Mouse (Mus musculus) kidney, postnatal 14 days (tissue): ENCODE measurements at regions not wholly inside any gene's neighbourhood (a gene's known extent, or its start where the extent isn't known, plus 50 kb on each side); places are given as distances from the start of the nearest gene placed in this dataset.
"Not testable (repeated sequence)": the region's sequence is repeated elsewhere in the genome, so short reads cannot be mapped to it uniquely, and the experiment has no call there.

Experiments used
- DNase-seq: peaks from one replicate; pipeline ENCODE4 v3.0.0; 2022; ENCODE audit warnings: mixed read lengths

GRCm38 (mm10) chr1:43305349-43306278 is 108.8 kb upstream of the Fhl2 start:
- DNase-seq, result peak; percentile 55

DNA sequence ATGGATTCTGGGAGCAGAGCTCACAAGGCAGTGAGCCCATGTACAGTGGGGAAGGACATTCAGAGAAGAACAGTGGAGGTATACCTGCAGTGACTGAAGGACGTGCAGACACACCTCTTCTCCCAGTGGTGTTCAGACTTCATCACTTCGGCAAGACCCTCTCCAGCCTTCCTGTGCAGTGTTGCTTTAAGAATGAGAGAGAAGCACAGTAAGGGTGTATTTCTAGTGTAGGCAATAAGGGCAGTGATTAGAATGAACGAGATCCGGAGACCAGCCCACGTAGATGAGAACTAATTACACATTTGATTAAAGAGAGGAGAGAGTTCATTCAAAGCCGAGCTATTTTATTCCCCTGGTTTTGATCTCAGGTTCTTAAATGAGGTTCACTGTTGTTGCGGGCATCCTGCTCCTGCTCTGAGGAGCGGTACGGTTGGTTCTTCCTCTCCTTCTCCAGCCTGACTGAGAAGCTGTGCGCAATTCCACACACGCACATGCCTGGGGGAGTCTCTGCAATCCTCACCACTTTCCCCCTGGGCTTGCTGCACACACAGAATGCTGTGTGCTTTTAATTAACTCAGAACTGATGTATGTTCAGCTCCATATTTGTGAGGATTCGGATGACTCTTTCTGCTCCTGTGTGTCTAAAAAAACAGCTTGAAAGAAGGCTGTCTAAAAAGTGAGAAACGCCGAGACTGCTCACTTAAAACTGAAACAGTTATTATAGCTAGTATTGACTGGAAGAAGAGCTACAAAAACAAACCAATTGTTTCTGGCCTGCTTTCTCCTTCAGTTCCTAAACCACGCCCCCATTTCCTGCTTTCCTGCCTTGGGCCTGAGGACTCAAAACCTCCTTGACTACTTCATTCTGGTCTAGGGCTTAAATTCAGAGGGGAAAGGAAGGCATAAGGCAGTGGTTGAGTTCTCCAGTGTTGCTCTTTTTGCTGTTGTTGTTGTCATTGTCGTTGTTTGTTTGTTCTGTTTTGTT is 114.2 kb upstream of the Fhl2 start:
- DNase-seq, result peak; percentile 49

DNA sequence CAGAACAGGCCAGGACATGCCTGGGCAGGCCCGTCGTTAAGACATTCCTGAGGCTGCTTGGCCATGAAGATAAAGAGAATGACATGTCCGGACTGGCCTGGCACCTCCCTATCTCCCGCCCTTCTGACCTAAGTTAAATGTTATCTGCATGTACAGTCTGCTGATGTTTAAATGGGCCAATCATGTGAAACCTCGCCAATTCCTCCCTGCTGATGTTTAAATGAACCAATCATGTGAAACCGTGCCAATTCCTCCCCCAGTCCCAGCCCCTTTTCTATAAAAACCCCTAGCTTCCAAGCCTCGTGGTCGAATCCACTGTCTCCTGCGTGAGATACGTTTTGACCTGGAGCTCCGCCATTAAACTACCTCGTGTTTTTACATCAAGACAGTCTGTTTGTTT is 119.5 kb upstream of the Fhl2 start:
- DNase-seq, result not testable (repeated sequence)

DNA sequence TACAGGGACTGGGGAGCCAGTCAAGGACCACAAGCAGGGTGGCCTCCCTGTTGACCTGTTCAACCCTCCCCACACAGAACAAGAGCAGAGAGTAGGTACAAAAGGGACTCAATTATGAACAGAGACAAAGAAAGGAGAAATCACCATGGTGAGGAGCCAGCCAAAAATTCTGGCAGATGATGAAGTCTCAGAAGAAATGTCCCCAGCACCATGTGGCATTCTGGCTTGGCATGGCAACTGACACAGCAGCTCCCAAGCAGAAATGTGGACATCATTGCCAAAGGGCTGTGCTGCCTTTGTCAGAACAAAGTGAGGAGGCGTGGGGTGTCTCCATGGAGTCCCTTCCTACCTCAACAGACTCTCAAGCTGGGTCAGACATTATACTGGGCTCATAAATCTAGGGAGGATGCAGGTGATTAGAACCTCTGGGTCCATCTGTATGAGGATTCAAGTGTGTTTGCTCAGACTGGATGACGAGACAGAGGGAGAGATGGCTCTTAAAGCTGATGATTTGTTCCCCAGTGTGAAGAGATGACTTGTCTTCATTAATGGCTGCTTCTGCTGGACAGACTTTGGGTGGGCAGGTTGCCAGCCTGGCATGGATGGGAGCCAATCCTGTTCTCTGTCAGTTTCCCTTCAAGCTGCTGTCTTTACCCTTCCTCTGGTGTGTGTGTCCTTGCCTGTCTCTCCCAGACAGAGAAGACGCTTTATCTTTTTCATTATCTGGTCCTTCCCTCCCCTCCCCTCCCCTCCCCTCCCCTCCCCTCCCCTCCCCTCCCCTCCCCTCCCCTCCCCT is 120.5 kb upstream of the Fhl2 start:
- no peak for DNase-seq

- DNase-seq, result not testable (repeated sequence)
Observed at GRCm38 (mm10) chr1:43333488-43333887, 110.9 kb upstream of the Nck2 start.

- DNase-seq, result peak; percentile 91
Observed at GRCm38 (mm10) chr1:43337168-43337784, 107.1 kb upstream of the Nck2 start.

DNA sequence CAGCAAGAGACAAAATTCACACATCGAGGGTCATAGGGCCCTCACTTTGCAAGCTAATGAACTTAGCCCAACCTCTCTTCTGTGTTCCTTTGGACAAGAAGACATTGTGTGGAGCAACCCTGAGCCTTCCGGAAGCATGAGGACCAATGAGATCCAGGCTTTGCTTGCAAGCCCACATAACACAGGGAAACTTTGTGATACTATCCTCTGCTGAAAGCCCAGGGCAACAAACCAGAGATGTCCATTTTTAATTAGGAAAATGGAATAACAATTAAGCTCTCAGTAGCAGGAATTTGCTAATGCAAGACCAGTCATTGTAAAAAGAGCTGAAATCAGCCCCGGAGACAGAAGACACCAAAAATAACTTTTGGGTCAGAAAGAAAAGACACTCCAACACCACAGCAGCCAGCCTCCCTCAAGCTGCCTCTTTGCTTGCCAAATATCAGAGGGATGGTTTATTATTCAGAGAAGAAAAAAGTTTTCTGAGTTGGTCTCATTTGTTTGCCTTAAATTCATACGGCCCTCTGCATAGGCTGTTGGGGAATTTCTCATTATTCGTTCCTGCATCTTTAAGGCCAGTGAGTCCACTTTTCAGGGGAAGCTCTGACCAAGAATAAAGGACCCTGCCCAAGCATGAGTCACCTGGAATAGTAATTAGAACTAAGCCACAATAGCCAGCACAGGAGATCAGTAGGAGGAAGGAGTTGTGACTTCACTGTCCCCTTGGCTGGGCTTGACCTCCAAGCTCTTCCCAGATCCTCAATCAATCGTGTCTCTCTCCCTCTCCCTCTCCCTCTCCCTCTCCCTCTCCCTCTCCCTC is 106.1 kb upstream of the Nck2 start:
- DNase-seq, result peak; percentile 25

DNA sequence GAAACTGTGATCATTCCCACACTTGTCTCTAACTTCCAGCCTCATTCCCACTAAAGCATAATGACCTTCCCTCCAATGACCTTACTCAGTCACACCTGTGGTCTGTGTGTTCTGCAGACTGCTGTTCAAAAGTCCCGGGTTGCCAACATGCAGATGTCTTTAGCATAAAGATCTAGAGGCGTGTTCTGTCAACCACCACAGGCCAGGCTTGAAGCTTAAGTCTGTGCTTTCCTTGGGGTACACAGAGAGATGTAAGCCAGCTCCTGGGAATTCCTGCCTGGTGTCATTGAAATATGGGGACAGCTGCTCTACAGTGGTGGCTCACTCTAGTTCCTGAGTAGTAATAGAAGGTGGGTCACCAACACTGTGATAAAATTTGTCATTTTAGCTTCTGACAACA is 101.5 kb upstream of the Nck2 start:
- no peak for DNase-seq

GRCm38 (mm10) chr1:43343410-43343809 is 101.0 kb upstream of the Nck2 start:
- no peak for DNase-seq

- no peak for DNase-seq
Observed at GRCm38 (mm10) chr1:43344001-43344400, 100.4 kb upstream of the Nck2 start.

DNA sequence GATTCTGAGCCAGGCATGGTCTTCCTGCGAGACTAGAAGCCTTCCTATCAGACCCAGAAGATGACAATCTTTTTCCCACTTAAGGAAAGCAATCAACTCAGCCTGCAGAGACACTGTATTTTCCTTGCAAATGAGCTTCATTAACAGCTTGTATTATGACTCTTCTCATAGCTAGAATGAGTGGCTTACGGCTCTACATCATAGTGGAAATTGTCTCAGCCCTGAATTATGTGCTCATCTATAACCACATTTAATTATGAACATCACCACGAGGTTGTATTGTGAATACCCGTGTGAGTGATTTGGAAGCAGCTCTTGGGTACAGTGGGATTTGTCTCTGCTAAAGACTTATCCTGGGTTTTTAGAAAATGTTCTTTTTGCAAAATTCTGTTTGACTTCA is 97.2 kb upstream of the Nck2 start:
- no peak for DNase-seq

- DNase-seq, result no peak
Observed at GRCm38 (mm10) chr1:43349966-43350365, 94.4 kb upstream of the Nck2 start.

- DNase-seq, result peak; percentile 40
Observed at GRCm38 (mm10) chr1:43358191-43358590, 86.2 kb upstream of the Nck2 start.

- no peak for DNase-seq
Observed at GRCm38 (mm10) chr1:43359662-43360061, 84.7 kb upstream of the Nck2 start.

GRCm38 (mm10) chr1:43360291-43360690 is 84.1 kb upstream of the Nck2 start:
- no peak for DNase-seq

- no peak for DNase-seq
Observed at GRCm38 (mm10) chr1:43360741-43361140, 83.6 kb upstream of the Nck2 start.

GRCm38 (mm10) chr1:43361455-43361863 is 82.9 kb upstream of the Nck2 start:
- DNase-seq, result no peak

- no peak for DNase-seq
Observed at GRCm38 (mm10) chr1:43362136-43362535, 82.2 kb upstream of the Nck2 start.

GRCm38 (mm10) chr1:43363178-43363577 is 81.2 kb upstream of the Nck2 start:
- DNase-seq, result peak; percentile 33

DNA sequence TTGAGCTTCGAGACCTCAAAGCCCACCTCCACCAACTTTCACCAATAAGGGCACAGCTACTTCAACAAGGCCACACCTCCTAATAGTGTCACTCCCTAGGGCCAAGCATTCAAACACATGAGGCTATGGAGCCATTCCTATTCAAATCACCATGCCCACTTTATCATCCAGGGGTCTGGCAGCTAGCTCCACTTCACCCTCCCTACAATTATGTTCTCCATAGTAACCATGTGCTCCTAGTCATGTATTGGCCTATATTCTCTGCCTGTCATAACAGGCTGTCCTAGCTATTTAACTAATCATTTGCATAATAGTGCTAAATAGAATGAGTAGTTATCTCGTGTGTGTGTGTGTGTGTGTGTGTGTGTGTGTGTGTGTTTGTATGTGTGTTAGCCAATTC is 77.9 kb upstream of the Nck2 start:
- DNase-seq, result no peak
